Mouse (Mus musculus): Measurements from ENCODE around the gene Trhr2.

DNA sequence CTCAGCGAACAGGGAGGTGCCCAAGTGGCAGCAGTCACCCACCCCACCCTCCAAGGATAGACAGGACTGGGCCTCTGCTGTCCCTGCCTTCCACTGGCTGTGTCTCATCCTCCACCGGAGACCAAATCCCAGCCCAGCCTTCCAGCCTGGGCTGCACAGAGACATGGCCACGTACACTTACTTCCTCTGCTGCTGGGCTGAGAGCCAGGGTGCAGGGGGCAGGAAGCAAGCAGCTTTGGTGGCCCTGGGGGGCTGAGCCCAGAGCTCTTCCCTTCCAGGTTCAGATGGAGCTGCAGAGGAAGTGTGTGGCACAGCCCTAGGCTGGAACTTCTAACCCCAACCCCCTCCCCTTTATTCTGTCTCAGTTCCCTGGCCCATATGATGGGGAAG, 29.4 kb downstream of the Trhr2 start:
- no peak for TF ChIP-seq ZNF384 (IDR thresholded peaks at IDR 0.05; ENCODE audit: low read depth, low read length)
- TF ChIP-seq CHD2 (IDR thresholded peaks at IDR 0.05; ENCODE audit: low read depth, low read length) = no peak
- no peak for TF ChIP-seq HCFC1 (IDR thresholded peaks at IDR 0.05; ENCODE audit: borderline replicate concordance, insufficient read depth, low read length)
- no peak for TF ChIP-seq ZC3H11A (IDR thresholded peaks at IDR 0.05; ENCODE audit: borderline replicate concordance, low read depth, low read length)
- TF ChIP-seq MAFK (IDR thresholded peaks at IDR 0.05; ENCODE audit: insufficient read depth, low read depth, low read length) = no peak

Measured in ES-E14 (cell line).